Mouse (Mus musculus): ENCODE measurements around the gene Wap. TPM values are rescaled to one million over a fixed set of nuclear protein-coding genes. Genes with fewer than 3 reads are reported as not detected.

The Wap gene
- total RNA-seq, 2 experiments from 2014 or later = not detected

GRCm38 (mm10) chr11:6600284-6600944 lies 38.0 kb downstream of the Wap start:
- no peak for ATAC-seq (replicated peaks; ENCODE audit: low FRiP score, low TSS enrichment, poor library complexity, severe bottlenecking)

- ATAC-seq (replicated peaks; ENCODE audit: low FRiP score, low TSS enrichment, poor library complexity, severe bottlenecking) = no peak
Measured at GRCm38 (mm10) chr11:6599831-6600230, 38.6 kb downstream of the Wap start.

- peak; percentile 13; the same call in 1 of the 2 replicates for ATAC-seq (replicated peaks; ENCODE audit: low FRiP score, low TSS enrichment, poor library complexity, severe bottlenecking)
Measured at GRCm38 (mm10) chr11:6599011-6599681, 39.3 kb downstream of the Wap start.

GRCm38 (mm10) chr11:6598191-6598889 lies 40.1 kb downstream of the Wap start:
- ATAC-seq (replicated peaks; ENCODE audit: low FRiP score, low TSS enrichment, poor library complexity, severe bottlenecking) = no peak

GRCm38 (mm10) chr11:6597523-6597922 lies 40.9 kb downstream of the Wap start:
- ATAC-seq (replicated peaks; ENCODE audit: low FRiP score, low TSS enrichment, poor library complexity, severe bottlenecking) = no peak

- ATAC-seq (replicated peaks; ENCODE audit: low FRiP score, low TSS enrichment, poor library complexity, severe bottlenecking) = no peak
Measured at GRCm38 (mm10) chr11:6596616-6597015, 41.8 kb downstream of the Wap start.

- ATAC-seq (replicated peaks; ENCODE audit: low FRiP score, low TSS enrichment, poor library complexity, severe bottlenecking) = no peak
Measured at GRCm38 (mm10) chr11:6596205-6596604, 42.2 kb downstream of the Wap start.

GRCm38 (mm10) chr11:6595339-6595738 lies 43.1 kb downstream of the Wap start:
- peak; percentile 69 for ATAC-seq (replicated peaks; ENCODE audit: low FRiP score, low TSS enrichment, poor library complexity, severe bottlenecking)

GRCm38 (mm10) chr11:6594845-6595244 lies 43.6 kb downstream of the Wap start:
- ATAC-seq (replicated peaks; ENCODE audit: low FRiP score, low TSS enrichment, poor library complexity, severe bottlenecking) = no peak

- ATAC-seq (replicated peaks; ENCODE audit: low FRiP score, low TSS enrichment, poor library complexity, severe bottlenecking) = no peak
Measured at GRCm38 (mm10) chr11:6593406-6593805, 45.0 kb downstream of the Wap start.

- ATAC-seq (replicated peaks; ENCODE audit: low FRiP score, low TSS enrichment, poor library complexity, severe bottlenecking) = peak; percentile 52
Measured at GRCm38 (mm10) chr11:6590933-6591675, 47.3 kb downstream of the Wap start.

- peak; percentile 29; the same call in 1 of the 2 replicates for ATAC-seq (replicated peaks; ENCODE audit: low FRiP score, low TSS enrichment, poor library complexity, severe bottlenecking)
Measured at GRCm38 (mm10) chr11:6589838-6590237, 48.6 kb downstream of the Wap start.

- ATAC-seq (replicated peaks; ENCODE audit: low FRiP score, low TSS enrichment, poor library complexity, severe bottlenecking) = no peak
Measured at GRCm38 (mm10) chr11:6588295-6588694, 50.1 kb downstream of the Wap start.

GRCm38 (mm10) chr11:6587249-6587940 lies 51.0 kb downstream of the Wap start:
- ATAC-seq (replicated peaks; ENCODE audit: low FRiP score, low TSS enrichment, poor library complexity, severe bottlenecking) = no peak

GRCm38 (mm10) chr11:6586660-6587059 lies 51.8 kb downstream of the Wap start:
- no peak for ATAC-seq (replicated peaks; ENCODE audit: low FRiP score, low TSS enrichment, poor library complexity, severe bottlenecking)

- no peak for ATAC-seq (replicated peaks; ENCODE audit: low FRiP score, low TSS enrichment, poor library complexity, severe bottlenecking)
Measured at GRCm38 (mm10) chr11:6585748-6586147, 52.7 kb downstream of the Wap start.
